Mouse (Mus musculus) ZHBTc4 (cell line): ENCODE results near the gene Vgll4.
A peak's percentile ranks its signal among the peaks of the same experiment; 100 is the strongest.

Experiments
- DNase-seq: peaks from one replicate; pipeline ENCODE4 v3.0.0-alpha.2; 2011; ENCODE audit warnings: low read depth, low spot score

The Vgll4 gene

DNA sequence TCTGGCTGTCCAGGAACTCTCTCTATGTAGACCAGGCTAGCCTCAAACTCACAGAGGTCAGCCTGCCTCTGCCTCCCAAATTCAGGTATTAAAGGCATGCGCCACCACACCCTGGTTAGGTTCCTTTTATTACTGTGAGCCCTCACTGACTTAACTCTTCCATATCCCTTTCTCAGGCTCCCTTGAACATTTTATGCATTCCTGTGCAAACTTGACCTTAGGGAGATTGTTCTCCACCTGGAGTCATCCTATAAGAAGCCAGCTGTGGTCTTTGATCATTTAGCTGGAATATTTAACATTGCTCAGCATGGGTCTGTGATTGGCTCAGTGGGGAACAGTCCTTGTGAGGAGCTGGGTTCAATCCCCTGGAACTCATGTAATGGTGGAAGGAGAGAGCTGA lies 4.5 kb upstream of the Vgll4 start:
- peak; percentile 80 for DNase-seq

DNA sequence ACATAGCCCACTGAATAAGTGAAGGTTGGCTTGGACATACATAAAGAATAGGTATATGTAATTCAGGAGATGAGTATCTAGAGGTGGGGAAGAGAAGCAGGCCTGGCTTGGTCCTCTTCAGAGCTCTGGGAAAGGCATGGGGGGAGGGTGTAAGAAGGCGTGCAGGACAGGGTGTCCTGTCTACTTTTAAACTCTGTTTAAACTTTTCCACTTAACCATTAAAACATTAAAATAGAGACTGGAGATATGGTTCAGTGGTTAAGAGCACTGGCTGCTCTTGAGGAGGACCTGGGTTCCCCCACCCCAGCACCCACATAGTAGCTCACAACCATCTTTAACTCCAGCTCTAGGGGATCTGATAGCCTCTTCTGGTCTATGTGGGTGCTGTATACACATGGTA lies 3.2 kb upstream of the Vgll4 start:
- DNase-seq, result no peak

DNA sequence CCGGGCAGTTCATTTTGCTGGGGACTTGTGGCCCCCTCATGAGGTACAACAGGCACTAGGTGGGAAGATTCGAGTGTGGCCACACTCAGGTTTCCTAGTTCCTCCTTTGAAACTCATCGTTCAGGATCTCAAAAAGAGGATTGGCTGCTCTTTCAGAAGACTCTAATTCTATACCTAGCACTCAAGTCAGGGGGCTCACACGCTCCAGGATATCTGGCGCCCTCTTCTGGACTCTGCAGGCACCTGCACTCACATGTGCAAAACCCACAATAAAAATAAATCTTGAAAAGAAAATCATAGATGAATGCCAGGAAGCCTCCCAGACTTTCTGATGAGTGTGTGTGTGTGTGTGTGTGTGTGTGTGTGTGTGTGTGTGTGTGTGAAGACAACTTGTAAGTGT lies 1.1 kb upstream of the Vgll4 start:
- peak; percentile 82 for DNase-seq

DNA sequence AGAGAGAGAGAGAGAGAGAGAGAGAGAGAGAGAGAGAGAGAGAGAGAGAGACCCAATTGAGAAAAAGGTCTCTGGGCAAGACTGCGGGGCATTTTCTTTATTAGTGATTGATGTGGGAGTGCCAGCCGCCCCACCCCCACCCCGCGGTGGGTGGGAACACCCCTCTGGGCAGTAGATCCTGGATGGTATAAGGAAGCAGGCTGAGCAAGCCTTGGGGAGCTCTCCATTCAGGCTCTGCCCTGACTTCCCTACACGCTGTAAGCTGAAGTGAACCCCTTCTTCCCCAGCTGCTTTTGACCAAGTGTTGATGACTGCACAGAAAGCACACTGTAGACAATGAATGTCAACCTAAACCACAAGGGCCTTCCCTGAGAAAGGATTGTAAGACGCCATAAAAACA lies 592 bp upstream of the Vgll4 start:
- DNase-seq, result no peak

DNA sequence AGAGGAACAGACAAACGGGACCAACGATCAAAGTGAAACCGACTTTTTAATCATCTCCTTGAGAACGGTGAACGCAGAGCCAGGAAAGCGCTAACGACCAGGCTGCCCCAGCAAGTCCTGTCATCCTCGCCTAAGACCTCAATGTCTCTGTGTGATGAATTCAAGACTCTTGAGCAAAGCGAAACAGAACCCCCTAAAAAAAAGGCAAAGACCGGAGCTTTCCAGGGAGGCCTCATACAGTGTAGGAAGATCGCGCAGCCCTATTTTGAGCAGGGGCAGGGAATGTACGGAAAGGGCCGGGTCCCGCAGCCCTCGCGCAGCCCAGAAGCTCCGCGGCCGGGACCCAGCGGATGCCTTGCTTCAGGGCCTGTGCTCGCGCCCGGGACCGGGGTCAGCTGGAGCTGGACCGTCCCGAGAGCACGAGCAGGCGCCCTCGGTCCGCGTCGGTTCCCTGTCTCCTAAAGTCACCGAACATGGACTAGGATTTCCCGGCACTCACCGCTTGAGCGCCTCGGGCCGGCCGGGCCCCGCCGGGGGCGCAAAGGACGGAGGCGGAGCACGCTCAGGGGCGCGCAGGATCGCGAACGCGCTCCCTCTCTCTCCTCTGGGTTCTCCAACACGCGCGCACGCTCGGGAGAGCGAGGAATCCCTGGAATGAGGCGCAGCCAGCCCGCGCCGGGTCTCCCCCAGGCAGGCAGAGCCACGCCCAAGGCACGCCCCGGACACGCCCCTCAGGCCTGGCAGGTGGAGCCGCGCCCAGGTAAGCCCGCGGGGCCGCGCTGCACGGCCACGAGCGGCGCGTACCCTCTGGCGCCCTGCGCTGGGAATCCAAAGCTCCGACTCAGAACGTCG lies 1.2 kb downstream of the Vgll4 start:
- peak; percentile 99 for DNase-seq

DNA sequence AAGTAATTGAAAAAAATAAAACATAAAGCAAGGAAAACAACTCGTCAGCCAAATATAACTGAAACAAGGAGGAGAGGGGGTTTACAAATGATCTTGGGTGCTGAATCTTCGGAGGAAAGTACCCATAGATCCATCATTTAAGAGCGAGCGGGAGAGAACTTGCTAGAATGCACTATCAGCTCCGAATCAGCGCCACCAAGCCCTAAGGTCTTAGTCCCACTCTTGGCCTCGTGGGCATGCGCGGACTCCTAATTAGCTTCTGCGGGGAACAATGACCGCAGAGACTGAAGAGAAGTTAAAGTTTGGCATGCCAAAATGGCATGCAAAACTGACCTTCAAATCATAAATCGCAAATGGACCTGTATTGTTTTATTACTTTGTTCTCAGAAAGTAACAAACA lies 2.2 kb downstream of the Vgll4 start:
- DNase-seq, result no peak

DNA sequence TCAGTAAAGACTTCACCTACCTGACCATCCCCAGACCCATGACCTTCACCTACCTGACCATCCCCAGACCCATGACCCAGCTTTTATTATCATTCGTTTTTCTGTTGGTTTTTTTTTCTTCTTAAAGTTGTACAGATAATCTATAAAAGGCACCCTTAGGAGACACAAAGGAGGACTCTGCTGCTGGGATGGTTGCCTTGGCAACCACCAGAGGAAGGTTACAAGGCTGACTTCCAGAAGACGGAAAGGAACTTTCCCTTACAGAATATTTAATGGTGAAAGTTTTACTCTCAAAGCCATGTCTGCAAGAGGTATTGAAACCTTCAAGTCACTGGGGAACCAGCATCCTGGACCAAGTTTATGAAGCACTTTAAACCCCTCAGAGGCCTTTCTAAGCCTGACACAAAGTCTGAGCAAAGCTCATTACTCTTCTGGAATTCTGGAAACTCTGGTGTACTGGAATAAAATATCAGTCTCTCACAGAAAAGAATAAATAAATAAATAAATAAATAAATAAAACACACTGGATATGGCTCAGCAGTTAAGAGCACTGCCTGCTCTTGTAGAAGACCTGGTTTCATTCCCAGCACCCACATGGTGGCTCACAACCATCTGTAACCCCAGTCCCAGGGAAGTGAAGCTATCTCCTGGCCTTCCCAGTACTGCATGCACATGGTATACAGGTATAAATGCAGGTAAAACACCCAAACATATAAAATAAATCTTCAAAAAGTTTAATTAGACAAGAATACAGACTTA lies 3.2 kb downstream of the Vgll4 start:
- DNase-seq, result no peak

DNA sequence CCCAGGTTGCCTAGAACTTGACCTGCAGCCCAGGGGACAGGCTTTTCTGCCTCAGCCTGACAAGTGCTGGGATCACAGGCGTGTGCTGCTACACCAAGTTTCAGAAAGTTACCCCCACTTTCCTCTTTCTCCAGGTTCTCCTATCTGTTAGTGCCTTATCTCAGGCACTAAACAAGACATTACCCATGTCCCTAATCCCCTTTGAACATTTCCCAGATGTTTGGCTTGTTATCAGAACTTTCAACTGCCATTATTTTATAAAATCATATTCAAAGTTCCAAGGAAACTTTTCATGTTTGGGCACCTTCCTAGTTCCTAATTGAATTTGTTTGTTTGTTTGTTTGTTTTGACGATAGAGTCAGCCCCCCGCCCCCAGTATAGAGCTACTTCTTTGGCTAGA lies 4.0 kb downstream of the Vgll4 start:
- DNase-seq, result no peak

DNA sequence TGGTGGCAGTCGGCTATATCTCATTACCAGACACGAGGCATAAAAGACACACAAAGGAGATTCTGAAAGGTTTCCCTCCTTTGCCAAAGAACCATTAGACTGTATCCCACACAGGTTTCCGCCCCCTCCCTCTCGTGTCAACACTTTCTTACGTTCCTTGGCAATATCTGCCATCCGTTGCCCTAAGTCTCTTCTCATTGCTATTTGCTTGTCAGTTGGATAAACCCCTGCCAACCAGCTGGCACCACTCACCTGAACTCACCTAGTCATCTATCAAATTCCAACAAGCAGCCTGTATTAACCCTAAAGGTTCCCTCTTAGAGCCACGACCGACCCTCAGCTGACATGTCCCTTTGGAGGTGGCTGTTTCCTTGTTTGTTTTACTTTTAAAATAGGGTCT lies 4.4 kb downstream of the Vgll4 start:
- DNase-seq, result no peak

DNA sequence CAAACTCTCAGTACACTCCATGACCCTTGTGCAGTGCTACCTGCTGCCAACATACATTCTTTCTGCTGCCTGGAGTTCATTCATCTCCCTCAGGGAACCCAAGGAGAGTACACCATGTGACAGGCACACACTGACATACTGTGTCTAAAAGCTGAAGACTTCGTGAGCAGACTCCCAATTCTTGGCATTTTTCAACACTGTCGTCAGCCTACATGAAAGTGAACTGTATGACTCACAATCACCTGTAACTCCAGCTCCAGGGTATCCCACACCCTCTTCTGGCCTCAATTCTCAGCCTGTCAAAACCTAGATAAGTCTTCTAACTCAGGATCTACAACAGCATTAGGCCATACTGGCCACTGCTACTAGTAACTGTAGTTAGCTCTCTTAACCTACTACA lies 5.6 kb downstream of the Vgll4 start:
- DNase-seq, result no peak

DNA sequence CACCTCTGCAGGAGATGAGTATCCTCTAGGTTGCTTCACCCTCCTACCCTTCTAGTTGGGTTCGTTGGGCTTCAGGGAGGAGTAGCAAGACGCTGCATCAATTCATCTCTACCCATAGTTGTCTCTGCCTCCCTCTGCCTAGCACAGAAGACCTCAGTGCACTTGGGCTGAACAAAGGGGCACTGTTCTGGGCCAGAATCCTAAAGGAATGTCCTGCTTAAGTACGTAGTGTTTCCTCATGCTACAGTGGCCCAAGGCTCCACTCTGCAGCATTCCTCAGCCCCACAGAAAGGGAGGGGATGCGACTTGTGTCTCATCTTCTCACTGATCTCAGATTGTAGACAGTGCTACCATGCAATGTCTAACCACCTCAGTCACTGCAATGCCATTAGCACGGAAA lies 6.2 kb downstream of the Vgll4 start:
- DNase-seq, result no peak

DNA sequence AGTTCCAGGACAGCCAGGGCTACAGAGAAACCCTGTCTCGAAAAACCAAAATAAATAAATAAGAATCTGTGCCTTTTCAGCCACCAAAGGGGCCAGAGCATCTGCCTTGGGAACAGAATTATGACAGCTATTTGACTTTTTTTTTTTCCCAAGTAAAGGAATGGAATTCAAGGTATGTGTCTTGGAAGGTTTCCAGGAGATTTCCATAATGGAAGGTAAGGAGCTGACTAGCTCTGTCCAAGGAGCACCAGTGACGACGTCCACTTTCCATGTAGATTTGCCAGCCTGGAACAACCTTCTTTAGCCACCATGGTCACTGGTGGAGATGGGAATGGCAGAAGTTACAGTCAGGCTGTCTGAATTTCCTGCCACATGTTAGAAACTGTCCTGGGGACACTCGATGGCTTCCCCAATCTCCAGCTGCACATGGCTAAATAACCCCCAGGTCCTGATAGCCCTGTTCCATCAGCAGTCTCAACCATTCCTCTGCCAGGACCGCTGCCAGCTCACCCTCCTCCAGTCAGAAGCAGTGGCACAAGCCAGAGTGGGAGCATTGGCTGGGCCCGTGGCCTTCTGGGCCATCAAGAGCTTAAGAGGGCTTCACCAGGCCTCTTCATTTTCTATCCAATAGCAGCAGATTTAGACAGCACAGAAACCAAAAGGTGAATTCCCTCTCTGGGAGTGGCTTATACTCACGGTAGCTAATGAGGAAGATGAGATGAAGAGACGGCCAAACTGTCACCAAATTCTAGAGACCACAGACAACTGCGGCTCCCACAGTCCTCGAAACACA lies 8.3 kb downstream of the Vgll4 start:
- no peak for DNase-seq

DNA sequence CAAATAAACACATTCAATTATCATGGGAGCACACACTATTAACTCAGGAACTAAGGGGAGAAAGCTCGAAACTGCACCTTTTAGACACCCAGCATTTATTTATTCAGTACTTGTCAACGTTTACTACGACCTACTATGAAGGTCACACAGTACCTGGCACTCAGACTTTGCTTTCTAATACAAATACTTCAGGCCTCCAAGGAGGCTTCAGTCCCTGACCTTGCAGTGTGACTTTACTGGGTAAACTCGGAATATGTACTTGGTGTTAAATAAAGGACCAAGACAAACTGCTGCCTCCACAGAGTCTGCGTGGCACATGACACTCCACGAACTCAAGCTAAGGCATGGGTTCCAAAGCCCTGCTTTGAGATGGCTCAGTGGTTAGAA lies 10.8 kb downstream of the Vgll4 start:
- DNase-seq, result no peak

DNA sequence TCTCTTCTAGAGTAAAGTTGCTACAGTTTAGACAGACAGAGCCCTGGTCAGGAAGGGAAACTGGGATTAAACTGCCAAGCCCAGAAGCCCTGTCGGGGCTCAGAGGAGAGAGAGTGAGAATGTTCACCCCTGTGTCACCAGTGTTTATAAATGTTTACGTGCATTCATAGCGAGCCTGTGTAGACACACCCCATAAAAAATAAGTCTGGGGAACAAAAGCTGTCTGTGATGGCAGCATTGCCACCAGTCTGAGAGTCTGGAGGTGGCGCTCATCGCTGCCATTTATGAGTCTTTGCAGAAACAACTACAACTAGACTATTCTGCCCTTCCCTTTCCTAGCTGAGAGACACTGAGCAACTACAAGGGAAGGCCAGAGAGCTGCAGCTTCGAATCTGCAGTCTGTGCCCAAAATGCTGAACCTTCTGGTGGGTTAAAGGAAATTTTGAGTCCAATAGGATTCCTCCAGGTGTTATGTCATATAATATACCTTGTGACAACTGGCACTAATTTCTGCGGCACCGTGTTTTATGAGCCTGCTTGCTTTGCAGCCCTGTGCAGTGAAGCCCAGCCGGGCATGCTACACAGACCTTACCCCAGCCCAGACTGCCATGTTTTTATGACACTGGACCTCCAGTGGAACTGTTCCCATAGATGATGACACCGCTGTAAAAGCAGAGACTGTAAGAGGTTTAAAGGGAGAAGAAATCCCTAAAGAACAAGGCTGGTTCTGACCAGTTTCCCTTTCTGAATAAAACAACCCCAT lies 11.4 kb downstream of the Vgll4 start:
- DNase-seq, result no peak

DNA sequence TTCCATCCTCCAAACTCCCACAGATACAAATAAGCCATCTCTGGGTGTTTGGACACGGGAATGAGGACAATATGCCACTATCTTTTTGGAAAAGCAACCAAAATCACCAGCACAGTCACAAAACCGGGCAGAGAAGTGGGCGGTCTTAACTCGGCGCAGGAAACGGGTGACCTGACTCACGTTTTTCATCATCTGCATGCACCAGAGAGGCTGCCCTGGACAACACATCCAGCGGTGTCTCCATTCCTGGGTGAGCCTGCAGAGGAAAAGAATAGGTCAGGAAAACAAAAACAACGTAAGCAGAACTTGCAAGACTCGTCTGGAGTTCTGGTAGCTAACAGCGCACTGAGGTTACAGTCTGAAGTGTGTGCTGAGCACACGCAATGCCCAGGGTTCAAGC lies 12.0 kb downstream of the Vgll4 start:
- no peak for DNase-seq

DNA sequence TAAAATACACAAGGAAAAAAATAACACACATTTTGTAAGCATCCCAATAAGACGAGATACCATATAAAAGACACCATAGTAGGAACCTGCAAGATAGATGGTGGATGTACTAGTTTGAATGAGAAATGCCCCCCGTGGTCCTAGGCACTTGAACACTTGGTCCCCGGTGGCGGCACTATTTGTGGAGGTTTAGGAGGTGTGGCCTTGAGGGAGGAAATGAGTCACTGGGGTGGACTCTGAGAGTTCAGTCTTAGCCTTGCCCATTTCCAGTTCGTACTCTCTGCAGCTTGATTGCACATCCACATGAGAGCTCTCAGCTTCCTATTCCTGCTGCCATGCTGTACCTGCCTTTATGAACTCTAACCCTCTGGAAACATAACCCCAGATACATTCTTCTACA lies 15.3 kb downstream of the Vgll4 start:
- peak; percentile 60 for DNase-seq

DNA sequence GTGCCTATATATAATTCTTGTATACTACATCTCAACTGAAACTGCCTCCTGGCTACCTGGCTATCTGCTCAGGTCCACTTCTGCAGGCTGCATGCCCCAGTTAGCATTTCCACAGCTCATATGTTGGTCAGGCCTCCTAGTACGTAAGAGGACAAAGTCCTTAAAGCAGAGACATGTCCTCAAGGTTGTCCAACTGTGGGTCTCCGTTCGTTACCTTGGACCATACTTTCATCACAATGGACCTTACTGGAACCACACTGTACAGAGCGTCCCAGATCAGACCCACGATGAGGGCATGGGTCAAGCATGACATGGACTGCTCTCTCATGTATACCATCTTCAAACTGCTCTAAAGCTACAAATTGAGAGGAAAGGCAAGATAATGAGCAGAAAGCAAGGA lies 16.2 kb downstream of the Vgll4 start:
- DNase-seq, result no peak

DNA sequence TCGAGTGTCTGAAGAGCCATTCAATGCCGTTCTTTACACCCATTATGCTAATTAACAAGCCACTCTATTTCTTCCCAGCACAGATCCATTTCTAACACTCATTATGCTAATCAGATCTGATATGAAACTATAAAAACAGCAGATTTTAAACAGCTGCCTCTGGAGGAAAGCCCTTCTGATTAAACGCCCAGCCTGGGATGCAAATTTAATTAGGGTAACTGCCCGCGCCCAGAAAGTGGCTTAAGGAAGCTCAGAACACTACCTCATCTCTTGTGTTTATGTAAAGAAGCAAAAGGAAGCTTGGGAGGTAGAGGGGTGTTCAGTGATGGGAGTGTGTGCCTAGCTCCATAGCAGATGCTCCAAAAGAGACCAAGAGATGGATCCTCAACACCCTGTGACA lies 17.4 kb downstream of the Vgll4 start:
- no peak for DNase-seq

DNA sequence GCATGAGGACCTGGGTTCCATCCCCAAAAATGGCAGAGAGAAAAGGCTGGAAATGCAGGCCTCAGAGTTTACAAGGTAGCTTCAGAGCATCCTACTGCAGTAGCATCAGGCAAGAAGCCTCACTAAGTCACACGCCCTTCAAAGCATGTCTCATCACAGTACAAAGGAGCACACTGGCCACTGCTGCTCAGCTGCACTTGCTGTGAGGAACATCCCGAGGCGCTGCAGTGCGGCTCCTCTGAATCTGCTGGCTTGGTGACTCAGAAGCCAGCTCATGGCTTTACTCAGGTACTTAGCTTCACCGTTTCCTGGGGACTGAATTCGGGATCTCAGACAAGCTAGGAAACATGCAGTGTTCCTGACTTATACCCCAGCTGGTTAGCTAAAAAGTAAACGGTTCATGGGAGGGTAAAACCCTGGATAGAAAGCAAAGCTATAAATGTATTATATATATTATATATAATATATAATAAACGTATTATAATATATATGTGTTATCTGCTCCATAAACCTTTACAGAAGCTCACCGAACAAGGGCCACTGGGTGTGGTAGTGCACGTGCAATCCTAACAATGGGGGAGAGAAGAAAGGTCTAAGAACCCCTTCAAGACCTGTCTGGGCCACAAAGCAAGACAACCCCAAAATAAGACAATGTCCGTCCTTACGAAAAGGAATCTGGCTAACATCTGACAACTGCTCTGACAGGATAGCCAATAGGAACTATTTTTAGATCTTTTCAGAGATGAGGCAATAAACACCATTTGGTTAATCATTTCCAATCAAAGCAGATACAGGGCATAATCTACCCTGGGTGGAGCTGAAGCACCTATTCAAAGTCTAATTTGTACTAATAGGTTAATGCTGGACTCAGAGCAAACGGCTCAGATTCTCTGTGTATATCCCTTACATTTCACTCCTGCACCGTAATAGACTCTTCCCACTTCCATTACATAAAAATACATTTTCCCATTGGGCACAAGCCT lies 25.0 kb downstream of the Vgll4 start:
- peak; percentile 35 for DNase-seq

DNA sequence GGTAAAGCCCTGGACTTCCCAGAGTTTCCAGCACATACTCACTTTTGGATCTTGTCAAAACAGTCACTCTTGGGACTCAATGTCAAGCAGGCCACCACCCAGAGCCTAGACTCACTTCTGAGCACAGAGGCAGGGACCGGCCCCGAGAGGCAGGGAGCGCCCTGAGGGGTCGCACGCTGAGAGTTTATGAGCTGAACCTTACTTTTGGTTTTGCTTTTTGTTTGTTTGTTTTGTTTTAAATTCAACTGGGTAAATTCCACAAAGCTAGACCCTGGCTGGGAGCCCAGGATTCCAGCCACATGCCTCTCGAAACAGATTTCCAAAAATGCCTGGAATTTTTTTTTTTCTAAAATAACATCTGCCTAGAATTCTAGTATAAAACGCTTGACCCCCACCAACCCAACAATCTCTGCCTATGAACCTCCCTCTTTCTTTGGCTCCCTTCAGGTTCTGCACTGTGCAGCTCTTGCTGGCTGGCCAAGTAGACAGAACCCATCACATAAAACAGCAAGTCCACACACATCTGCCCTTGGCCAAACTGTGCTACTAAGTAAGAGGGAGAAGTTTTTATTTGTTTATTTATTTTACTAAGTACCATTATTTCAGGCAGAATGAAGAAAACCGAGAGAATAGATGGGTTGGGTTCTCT lies 28.5 kb downstream of the Vgll4 start:
- no peak for DNase-seq
